Mouse (Mus musculus): ENCODE measurements around the gene Arid1a. TPM values are rescaled to one million over a fixed set of nuclear protein-coding genes. Genes with fewer than 3 reads are reported as not detected.
A peak's percentile ranks its signal among the peaks of the same experiment; 100 is the strongest.

The Arid1a gene
- polyA plus RNA-seq, 1 experiment: 68.3 TPM

GRCm38 (mm10) chr4:133645680-133646079 is 110.9 kb downstream of the Arid1a start:
- WGBS: 53% methylated on average over 21 of the region's 21 CpGs
- DNase-seq: no peak
- peaks cover 4% of the 10 kb centered on the region; the same call in 1 of the 2 replicates for H3K4me1 ChIP-seq (ENCODE audit: control insufficient read depth, insufficient read depth, low read length)
- H3K4me3 ChIP-seq (replicated peaks; ENCODE audit: extremely low read depth, low read depth, low read length): no peak overlapping the region
- TF ChIP-seq CTCF (IDR thresholded peaks at IDR 0.05; ENCODE audit: insufficient read depth, low read length): no peak
- TF ChIP-seq POLR2A (IDR thresholded peaks at IDR 0.05; ENCODE audit: borderline replicate concordance, extremely low read depth, low read depth, low read length): no peak

- Histone ChIP-seq H3K4me3 (replicated peaks; ENCODE audit: extremely low read depth, low read depth, low read length) (no peak overlapping the region), H3K4me1 (ENCODE audit: control insufficient read depth, insufficient read depth, low read length) (peaks cover 4% of the 10 kb centered on the region; the same call in 1 of the 2 replicates)
- no peak for TF ChIP-seq POLR2A (IDR thresholded peaks at IDR 0.05; ENCODE audit: borderline replicate concordance, extremely low read depth, low read depth, low read length)
- no peak for TF ChIP-seq CTCF (IDR thresholded peaks at IDR 0.05; ENCODE audit: insufficient read depth, low read length)
- 87% methylated on average over 3 of the region's 3 CpGs for WGBS
- no peak for DNase-seq
These were observed 111.4 kb downstream of the Arid1a start for GRCm38 (mm10) chr4:133645195-133645594.

- no peak for DNase-seq
- Histone ChIP-seq H3K4me1 (ENCODE audit: control insufficient read depth, insufficient read depth, low read length) (peaks cover 11% of the 10 kb centered on the region), H3K4me3 (replicated peaks; ENCODE audit: extremely low read depth, low read depth, low read length) (no peak overlapping the region)
- WGBS: 82% methylated on average over 5 of the region's 5 CpGs
- no peak for TF ChIP-seq CTCF (IDR thresholded peaks at IDR 0.05; ENCODE audit: insufficient read depth, low read length)
- no peak for TF ChIP-seq POLR2A (IDR thresholded peaks at IDR 0.05; ENCODE audit: borderline replicate concordance, extremely low read depth, low read depth, low read length)
These were observed 122.5 kb downstream of the Arid1a start for GRCm38 (mm10) chr4:133634043-133634410.

GRCm38 (mm10) chr4:133633332-133634042 is 123.1 kb downstream of the Arid1a start:
- DNase-seq: peak; percentile 90
- H3K4me1 ChIP-seq (ENCODE audit: control insufficient read depth, insufficient read depth, low read length): peaks cover 12% of the 10 kb centered on the region
- H3K4me3 ChIP-seq (replicated peaks; ENCODE audit: extremely low read depth, low read depth, low read length): peak overlapping the region; percentile 61

GRCm38 (mm10) chr4:133632483-133633327 is 123.9 kb downstream of the Arid1a start:
- TF ChIP-seq CTCF (IDR thresholded peaks at IDR 0.05; ENCODE audit: insufficient read depth, low read length) (no peak), POLR2A (IDR thresholded peaks at IDR 0.05; ENCODE audit: borderline replicate concordance, extremely low read depth, low read depth, low read length) (no peak)
- peak; percentile 67 for DNase-seq
- H3K4me1 ChIP-seq (ENCODE audit: control insufficient read depth, insufficient read depth, low read length): peaks cover 12% of the 10 kb centered on the region
- 2% methylated on average over 68 of the region's 69 CpGs for WGBS
- H3K4me3 ChIP-seq (replicated peaks; ENCODE audit: extremely low read depth, low read depth, low read length): peak overlapping the region; percentile 61

More at GRCm38 (mm10) chr4:133633332-133634042, 123.1 kb downstream of the Arid1a start:
- peak; percentile 35; the same call in 1 of the 2 replicates for TF ChIP-seq CTCF (IDR thresholded peaks at IDR 0.05; ENCODE audit: insufficient read depth, low read length)
- TF ChIP-seq POLR2A (IDR thresholded peaks at IDR 0.05; ENCODE audit: borderline replicate concordance, extremely low read depth, low read depth, low read length): no peak
- 12% methylated on average over 37 of the region's 47 CpGs for WGBS

- WGBS: 10% methylated on average over 9 of the region's 9 CpGs
- peak; percentile 48 for DNase-seq
- Histone ChIP-seq H3K4me1 (ENCODE audit: control insufficient read depth, insufficient read depth, low read length) (peaks cover 12% of the 10 kb centered on the region), H3K4me3 (replicated peaks; ENCODE audit: extremely low read depth, low read depth, low read length) (peak overlapping the region; percentile 61)
- no peak for TF ChIP-seq CTCF (IDR thresholded peaks at IDR 0.05; ENCODE audit: insufficient read depth, low read length)
- peak; percentile 18; the same call in 1 of the 2 replicates for TF ChIP-seq POLR2A (IDR thresholded peaks at IDR 0.05; ENCODE audit: borderline replicate concordance, extremely low read depth, low read depth, low read length)
These were observed 124.7 kb downstream of the Arid1a start for GRCm38 (mm10) chr4:133631769-133632411.

- DNase-seq: peak; percentile 57
- H3K4me3 ChIP-seq (replicated peaks; ENCODE audit: extremely low read depth, low read depth, low read length): peak overlapping the region; percentile 36
- peaks cover 14% of the 10 kb centered on the region for H3K4me1 ChIP-seq (ENCODE audit: control insufficient read depth, insufficient read depth, low read length)
- WGBS: 27% methylated on average over 14 of the region's 14 CpGs
- TF ChIP-seq CTCF (IDR thresholded peaks at IDR 0.05; ENCODE audit: insufficient read depth, low read length) (no peak), POLR2A (IDR thresholded peaks at IDR 0.05; ENCODE audit: borderline replicate concordance, extremely low read depth, low read depth, low read length) (peak; percentile 35; the same call in 1 of the 2 replicates)
These were observed 125.3 kb downstream of the Arid1a start for GRCm38 (mm10) chr4:133631071-133631768.

GRCm38 (mm10) chr4:133630326-133630920 is 126.1 kb downstream of the Arid1a start:
- Histone ChIP-seq H3K4me1 (ENCODE audit: control insufficient read depth, insufficient read depth, low read length) (peaks cover 21% of the 10 kb centered on the region), H3K4me3 (replicated peaks; ENCODE audit: extremely low read depth, low read depth, low read length) (no peak overlapping the region)
- DNase-seq: no peak
- TF ChIP-seq POLR2A (IDR thresholded peaks at IDR 0.05; ENCODE audit: borderline replicate concordance, extremely low read depth, low read depth, low read length): no peak
- no peak for TF ChIP-seq CTCF (IDR thresholded peaks at IDR 0.05; ENCODE audit: insufficient read depth, low read length)
- 69% methylated on average over 8 of the region's 8 CpGs for WGBS
